Mouse (Mus musculus) lung, postnatal 25 days (tissue): Measurements from ENCODE around the gene Arap2.

ENCODE experiments used
- DNase-seq: peaks from one replicate; pipeline ENCODE4 v3.0.0; 2022; ENCODE audit warnings: low spot score

The Arap2 gene

GRCm38 (mm10) chr5:62622848-62623479 lies 143.0 kb downstream of the Arap2 start:
- peak; percentile 3 for DNase-seq

GRCm38 (mm10) chr5:62618286-62618685 lies 147.7 kb downstream of the Arap2 start:
- no peak for DNase-seq

- DNase-seq = no peak
Measured at GRCm38 (mm10) chr5:62611990-62612389, 154.0 kb downstream of the Arap2 start.

GRCm38 (mm10) chr5:62587348-62587747 lies 178.6 kb downstream of the Arap2 start:
- DNase-seq = no peak

GRCm38 (mm10) chr5:62582643-62583042 lies 183.3 kb downstream of the Arap2 start:
- no peak for DNase-seq

GRCm38 (mm10) chr5:62581699-62582098 lies 184.3 kb downstream of the Arap2 start:
- DNase-seq = no peak

- no peak for DNase-seq
Measured at GRCm38 (mm10) chr5:62574336-62574844, 191.6 kb downstream of the Arap2 start.
